Mouse (Mus musculus): ENCODE measurements around the gene Krtap1-3. TPM values are rescaled to one million over a fixed set of nuclear protein-coding genes. Genes with fewer than 3 reads are reported as not detected.

The Krtap1-3 gene
- total RNA-seq, 2 experiments from 2014 or later = not detected

DNA sequence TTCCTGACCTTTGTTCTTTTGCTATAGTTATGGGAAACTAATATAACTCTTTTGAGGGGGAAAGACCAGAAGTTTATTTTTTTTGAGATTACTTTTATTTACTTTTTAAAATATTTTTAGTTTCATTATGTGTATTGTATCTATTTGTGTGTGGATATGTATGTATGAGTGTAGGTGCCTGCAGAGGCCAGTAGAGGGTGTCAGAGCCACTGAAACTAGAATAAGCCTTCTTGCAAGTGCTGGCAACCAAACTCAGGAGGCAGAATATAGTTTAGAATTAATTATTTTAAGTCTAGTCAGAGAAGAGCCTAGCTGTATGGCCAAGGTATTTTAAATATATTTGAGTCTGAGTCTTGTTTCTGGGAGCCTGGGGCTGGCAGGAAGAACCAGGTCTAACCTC, 43.2 kb downstream of the Krtap1-3 start:
- TF ChIP-seq CTCF (IDR thresholded peaks at IDR 0.05) = no peak
- H3K4me3 ChIP-seq = no peak overlapping the region
- DNase-seq = no peak
- H3K27ac ChIP-seq = no peak overlapping the region
- intact Hi-C loops (cut with DNase I) = no loop called here

Other genes starting within 250 kb of the Krtap1-3 start
- gene Krt27, start 240.2 kb downstream of the Krtap1-3 start, total RNA-seq (2021) = not detected
- not detected for gene Krt28, start 216.4 kb downstream of the Krtap1-3 start, total RNA-seq (2021)
- 1 to 10 TPM; 3.7 TPM for gene Krt10, start 202.0 kb downstream of the Krtap1-3 start, total RNA-seq (2021)
- not detected for gene Krt12, start 169.1 kb downstream of the Krtap1-3 start, total RNA-seq (2021)
- gene Krt20, start 153.2 kb downstream of the Krtap1-3 start, total RNA-seq (2021) = not detected
- gene Krt23, start 98.2 kb downstream of the Krtap1-3 start, total RNA-seq (2021) = not detected
- gene Krt39, start 70.0 kb downstream of the Krtap1-3 start, total RNA-seq (2021) = not detected
- not detected for gene Krt40, start 48.2 kb downstream of the Krtap1-3 start, total RNA-seq (2021)
- not detected for gene Krtap3-3, start 40.5 kb downstream of the Krtap1-3 start, total RNA-seq (2021)
- gene Krtap3-2, start 34.5 kb downstream of the Krtap1-3 start, total RNA-seq (2021) = not detected
- not detected for gene Gm11939, start 31.9 kb downstream of the Krtap1-3 start, total RNA-seq (2021)
- not detected for gene Krtap3-1, start 24.7 kb downstream of the Krtap1-3 start, total RNA-seq (2021)
- gene Krtap1-5, start 10.3 kb downstream of the Krtap1-3 start, total RNA-seq (2021) = not detected
- not detected for gene Krtap1-4, start 7.7 kb downstream of the Krtap1-3 start, total RNA-seq (2021)
- gene Krtap9-3, start 6.8 kb upstream of the Krtap1-3 start, total RNA-seq (2021) = not detected
- not detected for gene Gm11938, start 12.0 kb upstream of the Krtap1-3 start, total RNA-seq (2021)
- gene Gm11937, start 18.9 kb upstream of the Krtap1-3 start, total RNA-seq (2021) = not detected
- not detected for gene Krtap2-4, start 23.5 kb upstream of the Krtap1-3 start, total RNA-seq (2021)
- gene Gm11562, start 29.1 kb upstream of the Krtap1-3 start, total RNA-seq (2021) = not detected
- not detected for gene Krtap4-1, start 36.9 kb upstream of the Krtap1-3 start, total RNA-seq (2021)
- not detected for gene Krtap4-2, start 43.7 kb upstream of the Krtap1-3 start, total RNA-seq (2021)
- not detected for gene Krtap4-7, start 52.8 kb upstream of the Krtap1-3 start, total RNA-seq (2021)
- gene Gm11555, start 58.9 kb upstream of the Krtap1-3 start, total RNA-seq (2021) = not detected
- not detected for gene Gm11563, start 67.6 kb upstream of the Krtap1-3 start, total RNA-seq (2021)
- not detected for gene Krtap4-6, start 74.6 kb upstream of the Krtap1-3 start, total RNA-seq (2021)
- not detected for gene Gm14190, start 99.4 kb upstream of the Krtap1-3 start, total RNA-seq (2021)
- not detected for gene Gm14180, start 143.0 kb upstream of the Krtap1-3 start, total RNA-seq (2021)
- not detected for gene Gm11595, start 181.6 kb upstream of the Krtap1-3 start, total RNA-seq (2021)
- gene Krtap4-8, start 189.4 kb upstream of the Krtap1-3 start, total RNA-seq (2021) = not detected
- gene Krtap4-9, start 193.9 kb upstream of the Krtap1-3 start, total RNA-seq (2021) = not detected
- not detected for gene Gm11596, start 202.1 kb upstream of the Krtap1-3 start, total RNA-seq (2021)
- gene Gm11569, start 207.6 kb upstream of the Krtap1-3 start, total RNA-seq (2021) = not detected
- not detected for gene Gm11554, start 213.1 kb upstream of the Krtap1-3 start, total RNA-seq (2021)
- not detected for gene Krtap4-13, start 218.6 kb upstream of the Krtap1-3 start, total RNA-seq (2021)
- gene Gm11564, start 224.3 kb upstream of the Krtap1-3 start, total RNA-seq (2021) = not detected
- gene 2300003K06Rik, start 246.7 kb upstream of the Krtap1-3 start, total RNA-seq (2021) = not detected